Mouse (Mus musculus): ENCODE data around the gene Rnf40. TPM values are rescaled to one million over a fixed set of nuclear protein-coding genes. Genes with fewer than 3 reads are reported as not detected.

Rnf40 gene
- polyA plus RNA-seq, 1 experiment, result 32.2 TPM

- Histone ChIP-seq H3ac (ENCODE audit: control insufficient read depth, insufficient read length) (peak overlapping the region; percentile 25), H3K4me2 (ENCODE audit: low read depth) (peak overlapping the region; percentile 94), H3K79me2 (ENCODE audit: control insufficient read depth, insufficient read depth) (peaks cover 12% of the 10 kb centered on the region), H3K36me3 (ENCODE audit: control insufficient read depth, insufficient read depth) (peaks cover 3% of the 10 kb centered on the region), H3K4me3 (peak overlapping the region; percentile 59), H3K27me3 (ENCODE audit: control insufficient read depth, insufficient read depth, insufficient read length) (no peaks in the 10 kb centered on the region)
- TF ChIP-seq REST (IDR thresholded peaks at IDR 0.05; ENCODE audit: insufficient read depth, insufficient read length) (no peak), MYOD1 (IDR thresholded peaks at IDR 0.05; ENCODE audit: control insufficient read depth in 1 of 3, insufficient read length in 2 of 3, low read depth in 2 of 3) (no peak), TCF12 (IDR thresholded peaks at IDR 0.05; ENCODE audit: insufficient read depth, poor library complexity, severe bottlenecking) (no peak), CEBPB (IDR thresholded peaks at IDR 0.05; ENCODE audit: insufficient read depth, poor library complexity, severe bottlenecking) (no peak), TCF3 (IDR thresholded peaks at IDR 0.05; ENCODE audit: insufficient read length, low read depth) (no peak), USF1 (IDR thresholded peaks at IDR 0.05; ENCODE audit: low read depth) (no peak), POLR2A (IDR thresholded peaks at IDR 0.05; ENCODE audit: insufficient read length, low read depth) (no peak), MAX (IDR thresholded peaks at IDR 0.05; ENCODE audit: low read depth) (no peak), POLR2AphosphoS2 (IDR thresholded peaks at IDR 0.05; ENCODE audit: insufficient read length, low read depth) (no peak), SRF (IDR thresholded peaks at IDR 0.05; ENCODE audit: control insufficient read depth, insufficient read length, low read depth) (no peak), MYOG (IDR thresholded peaks at IDR 0.05; ENCODE audit: control insufficient read depth in 1 of 3, insufficient read depth in 1 of 3, insufficient read length in 2 of 3, low read depth in 2 of 3) (no peak), E2F4 (IDR thresholded peaks at IDR 0.05; ENCODE audit: insufficient read depth) (no peak)
Observed at GRCm38 (mm10) chr7:127574115-127574514, 14.5 kb upstream of the Rnf40 start.

GRCm38 (mm10) chr7:127583260-127583659 is 5.3 kb upstream of the Rnf40 start:
- Histone ChIP-seq H3K36me3 (ENCODE audit: control insufficient read depth, insufficient read depth) (peaks cover 12% of the 10 kb centered on the region), H3K4me3 (no peak overlapping the region), H3K27me3 (ENCODE audit: control insufficient read depth, insufficient read depth, insufficient read length) (no peaks in the 10 kb centered on the region), H3ac (ENCODE audit: control insufficient read depth, insufficient read length) (no peak overlapping the region), H3K79me2 (ENCODE audit: control insufficient read depth, insufficient read depth) (no peaks in the 10 kb centered on the region), H3K4me2 (ENCODE audit: low read depth) (no peak overlapping the region)
- no peak for TF ChIP-seq SRF (IDR thresholded peaks at IDR 0.05; ENCODE audit: control insufficient read depth, insufficient read length, low read depth)
- TF ChIP-seq CEBPB (IDR thresholded peaks at IDR 0.05; ENCODE audit: insufficient read depth, poor library complexity, severe bottlenecking), result no peak
- TF ChIP-seq MYOD1 (IDR thresholded peaks at IDR 0.05; ENCODE audit: control insufficient read depth in 1 of 3, insufficient read length in 2 of 3, low read depth in 2 of 3), result no peak
- TF ChIP-seq POLR2A (IDR thresholded peaks at IDR 0.05; ENCODE audit: insufficient read length, low read depth), result no peak
- TF ChIP-seq E2F4 (IDR thresholded peaks at IDR 0.05; ENCODE audit: insufficient read depth), result no peak
- TF ChIP-seq TCF12 (IDR thresholded peaks at IDR 0.05; ENCODE audit: insufficient read depth, poor library complexity, severe bottlenecking), result no peak
- TF ChIP-seq MYOG (IDR thresholded peaks at IDR 0.05; ENCODE audit: control insufficient read depth in 1 of 3, insufficient read depth in 1 of 3, insufficient read length in 2 of 3, low read depth in 2 of 3), result no peak
- no peak for TF ChIP-seq POLR2AphosphoS2 (IDR thresholded peaks at IDR 0.05; ENCODE audit: insufficient read length, low read depth)
- no peak for TF ChIP-seq TCF3 (IDR thresholded peaks at IDR 0.05; ENCODE audit: insufficient read length, low read depth)
- no peak for TF ChIP-seq USF1 (IDR thresholded peaks at IDR 0.05; ENCODE audit: low read depth)
- no peak for TF ChIP-seq MAX (IDR thresholded peaks at IDR 0.05; ENCODE audit: low read depth)
- no peak for TF ChIP-seq REST (IDR thresholded peaks at IDR 0.05; ENCODE audit: insufficient read depth, insufficient read length)

DNA sequence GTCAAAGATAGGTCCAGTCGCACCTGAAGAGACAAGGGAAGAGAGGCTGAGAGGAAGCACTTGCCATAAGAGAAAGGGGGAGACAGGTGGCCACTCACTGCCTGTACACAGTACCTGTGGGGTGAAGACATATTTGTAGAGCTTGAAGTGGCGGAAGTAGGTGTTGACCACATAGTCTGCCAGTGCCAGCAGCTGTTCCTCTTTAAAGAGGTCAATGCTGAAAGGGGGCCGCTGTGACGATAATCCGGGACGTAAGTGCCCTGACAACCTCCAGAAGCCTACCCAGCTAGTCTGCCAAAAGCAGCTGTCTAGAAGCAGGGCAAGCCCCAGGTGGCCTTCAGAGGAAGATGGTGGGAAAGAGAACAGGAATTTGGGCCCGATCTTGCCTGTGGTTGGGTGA is 3.5 kb upstream of the Rnf40 start:
- Histone ChIP-seq H3K4me3 (no peak overlapping the region), H3K36me3 (ENCODE audit: control insufficient read depth, insufficient read depth) (peaks cover 5% of the 10 kb centered on the region), H3K27me3 (ENCODE audit: control insufficient read depth, insufficient read depth, insufficient read length) (no peaks in the 10 kb centered on the region), H3K79me2 (ENCODE audit: control insufficient read depth, insufficient read depth) (peaks cover 14% of the 10 kb centered on the region), H3ac (ENCODE audit: control insufficient read depth, insufficient read length) (no peak overlapping the region), H3K4me2 (ENCODE audit: low read depth) (no peak overlapping the region)
- no peak for TF ChIP-seq MAX (IDR thresholded peaks at IDR 0.05; ENCODE audit: low read depth)
- no peak for TF ChIP-seq TCF3 (IDR thresholded peaks at IDR 0.05; ENCODE audit: insufficient read length, low read depth)
- TF ChIP-seq REST (IDR thresholded peaks at IDR 0.05; ENCODE audit: insufficient read depth, insufficient read length), result no peak
- no peak for TF ChIP-seq USF1 (IDR thresholded peaks at IDR 0.05; ENCODE audit: low read depth)
- TF ChIP-seq E2F4 (IDR thresholded peaks at IDR 0.05; ENCODE audit: insufficient read depth), result no peak

- Histone ChIP-seq H3ac (ENCODE audit: control insufficient read depth, insufficient read length) (no peak overlapping the region), H3K27me3 (ENCODE audit: control insufficient read depth, insufficient read depth, insufficient read length) (no peaks in the 10 kb centered on the region), H3K36me3 (ENCODE audit: control insufficient read depth, insufficient read depth) (peaks cover 4% of the 10 kb centered on the region)
Observed at GRCm38 (mm10) chr7:127586149-127586548, 2.4 kb upstream of the Rnf40 start.

More at GRCm38 (mm10) chr7:127586149-127586548, 2.4 kb upstream of the Rnf40 start:
- no peak overlapping the region for H3K4me3 ChIP-seq
- TF ChIP-seq REST (IDR thresholded peaks at IDR 0.05; ENCODE audit: insufficient read depth, insufficient read length) (no peak), POLR2AphosphoS2 (IDR thresholded peaks at IDR 0.05; ENCODE audit: insufficient read length, low read depth) (no peak), E2F4 (IDR thresholded peaks at IDR 0.05; ENCODE audit: insufficient read depth) (no peak), USF1 (IDR thresholded peaks at IDR 0.05; ENCODE audit: low read depth) (no peak), MYOD1 (IDR thresholded peaks at IDR 0.05; ENCODE audit: control insufficient read depth in 1 of 3, insufficient read length in 2 of 3, low read depth in 2 of 3) (no peak), TCF3 (IDR thresholded peaks at IDR 0.05; ENCODE audit: insufficient read length, low read depth) (no peak), MYOG (IDR thresholded peaks at IDR 0.05; ENCODE audit: control insufficient read depth in 1 of 3, insufficient read depth in 1 of 3, insufficient read length in 2 of 3, low read depth in 2 of 3) (no peak), TCF12 (IDR thresholded peaks at IDR 0.05; ENCODE audit: insufficient read depth, poor library complexity, severe bottlenecking) (no peak), SRF (IDR thresholded peaks at IDR 0.05; ENCODE audit: control insufficient read depth, insufficient read length, low read depth) (no peak), POLR2A (IDR thresholded peaks at IDR 0.05; ENCODE audit: insufficient read length, low read depth) (no peak), MAX (IDR thresholded peaks at IDR 0.05; ENCODE audit: low read depth) (no peak), CEBPB (IDR thresholded peaks at IDR 0.05; ENCODE audit: insufficient read depth, poor library complexity, severe bottlenecking) (no peak)
- H3K4me2 ChIP-seq (ENCODE audit: low read depth), result no peak overlapping the region
- peaks cover 14% of the 10 kb centered on the region for H3K79me2 ChIP-seq (ENCODE audit: control insufficient read depth, insufficient read depth)
